ENCODE assay signal across 9 mouse cellular contexts in genomic region chr16:28593075-28593915, GRCm38 (mm10).
A peak's percentile ranks its signal among the peaks of the same experiment; 100 is the strongest.
DNase-seq lines count a peak whose midpoint lies in the region; ATAC-seq and TF ChIP-seq lines count a peak whose summit lies in the region.
"Had no signal": no experiment of that assay in that cellular context is flagged by ENCODE, and none has a peak within 500 bp of the region (broad histone marks: within the 10 kb centered on the region; RNA-seq: fewer than 3 reads in every experiment).

No protein-coding gene starts in this region.

- no peaks in the 10 kb centered on the region for H3K27me3 ChIP-seq in forebrain, embryonic 16.5 days (replicated peaks; ENCODE audit: control insufficient read depth, insufficient read depth, low read length)
- H3K27me3 ChIP-seq in liver, embryonic 15.5 days = no peaks in the 10 kb centered on the region

- peak overlapping the region; percentile 51 for H3K4me2 ChIP-seq in forebrain, embryonic 16.5 days (ENCODE audit: low read length)
- H3K4me2 ChIP-seq in liver, embryonic 15.5 days = peak overlapping the region; percentile 38; the same call in 1 of the 2 replicates

- intact Hi-C loops in heart, postnatal 14 days (cut with DNase I) = loop anchor here (2.0 to 5.0 kb wide), 2 partner anchors 200 to 969 kb away; no protein-coding TSS in a partner anchor

- H3K36me3 ChIP-seq in forebrain, embryonic 16.5 days (ENCODE audit: control insufficient read depth, insufficient read depth) = no peaks in the 10 kb centered on the region
- H3K36me3 ChIP-seq in liver, embryonic 15.5 days (replicated peaks) = no peaks in the 10 kb centered on the region

- H3K4me3 ChIP-seq in forebrain, embryonic 16.5 days (replicated peaks; ENCODE audit: low read length) = peak overlapping the region; percentile 33
- H3K4me3 ChIP-seq in liver, embryonic 15.5 days (replicated peaks) = 0 out of 2 replicates have a peak overlapping the region, but pooled peaks have one; percentile 12
- H3K4me3 ChIP-seq in olfactory bulb, adult 2 months (ENCODE audit: insufficient read depth, low read depth, low read length) = peak overlapping the region; percentile 33
- H3K4me3 ChIP-seq: myocyte had no signal

- H3K9me3 ChIP-seq in forebrain, embryonic 16.5 days (ENCODE audit: control insufficient read depth, low read length) = no peaks in the 10 kb centered on the region
- no peaks in the 10 kb centered on the region for H3K9me3 ChIP-seq in liver, embryonic 15.5 days (replicated peaks)

- DNase-seq in MEL-GATA-1-ER (ENCODE audit: extremely low read depth, low read depth) = peak; percentile 1
- peak; percentile 68 for DNase-seq in cerebellum, adult 11 months
- peak; percentile 65 to 80 for DNase-seq in heart, postnatal 14 days
- peak; percentile 21 for DNase-seq in large intestine, adult 2 months (ENCODE audit: low read depth, low spot score)
- peak; percentile 73 for DNase-seq in urinary bladder, postnatal 14 days (ENCODE audit: low spot score)

- no peak for TF ChIP-seq POLR2A in olfactory bulb, adult 2 months (IDR thresholded peaks at IDR 0.05; ENCODE audit: insufficient read depth, low read depth, low read length)

- no peak overlapping the region for H3K9ac ChIP-seq in forebrain, embryonic 16.5 days (replicated peaks; ENCODE audit: low read depth, low read length)
- H3K9ac ChIP-seq in liver, embryonic 15.5 days = no peak overlapping the region

- WGBS in forebrain, embryonic 16.5 days = 27% methylated on average over 26 of the region's 26 CpGs
- 24% methylated on average over 26 of the region's 26 CpGs for WGBS in large intestine, adult 2 months
- 19% methylated on average over 26 of the region's 26 CpGs for WGBS in liver, embryonic 15.5 days (ENCODE audit: insufficient replicate concordance)
- 25% methylated on average over 26 of the region's 26 CpGs for WGBS in olfactory bulb, adult 2 months

- H3K27ac ChIP-seq in forebrain, embryonic 16.5 days (ENCODE audit: low read length) = no peak overlapping the region
- H3K27ac ChIP-seq in liver, embryonic 15.5 days (replicated peaks) = no peak overlapping the region
- no peak overlapping the region for H3K27ac ChIP-seq in olfactory bulb, adult 2 months (ENCODE audit: insufficient read depth, low read depth, low read length)

- H3K4me1 ChIP-seq in forebrain, embryonic 16.5 days (replicated peaks; ENCODE audit: control insufficient read depth, insufficient read depth, low read length) = no peaks in the 10 kb centered on the region
- no peaks in the 10 kb centered on the region for H3K4me1 ChIP-seq in liver, embryonic 15.5 days (replicated peaks)
- peaks cover 4% of the 10 kb centered on the region; the same call in 1 of the 2 replicates for H3K4me1 ChIP-seq in olfactory bulb, adult 2 months (ENCODE audit: control insufficient read depth, insufficient read depth, low read length)

- ATAC-seq in forebrain, embryonic 16.5 days = peak; percentile 84
- no peak for ATAC-seq in liver, embryonic 15.5 days (ENCODE audit: insufficient read depth)

- TF ChIP-seq CTCF in olfactory bulb, adult 2 months (IDR thresholded peaks at IDR 0.05; ENCODE audit: insufficient read depth, low read depth, low read length) = peak; percentile 76

Comparison
In these comparisons a context has a peak if more than half of its experiments do, and no peak if none do; other contexts are left out.
1. DNase-seq: peak in every context shown above with its lines; median percentile 73 in urinary bladder, postnatal 14 days; 72 in heart, postnatal 14 days; 68 in cerebellum, adult 11 months; 21 in large intestine, adult 2 months; 1 in MEL-GATA-1-ER.